Mouse (Mus musculus) intestine, embryonic 15.5 days (tissue): ENCODE results near the gene Rbm20. TPM values are rescaled to one million over a fixed set of nuclear protein-coding genes. Genes with fewer than 3 reads are reported as not detected.

Experiments used
- ATAC-seq: fragments of 200-750 bp; cut with Nextera tagmentation; 2 replicates; pipeline ENCODE4 v1.8.0; 2017; ENCODE audit warnings: moderate TSS enrichment, moderate library complexity
- H3K27ac ChIP-seq: fragments of 300-500 bp; sonication (generic); 2 replicates; pipeline ENCODE4 v1.5.1; 2015; ENCODE audit warnings: mild to moderate bottlenecking, inconsistent platforms
- H3K27me3 ChIP-seq: fragments of 300-500 bp; sonication (generic); replicated peaks from 2 replicates; pipeline ENCODE4 v1.6.1; 2015; ENCODE audit warnings: inconsistent platforms
- H3K36me3 ChIP-seq: fragments of 300-500 bp; sonication (generic); 2 replicates; pipeline ENCODE4 v1.6.1; 2015; ENCODE audit warnings: inconsistent platforms
- H3K4me1 ChIP-seq: fragments of 300-500 bp; sonication (generic); replicated peaks from 2 replicates; pipeline ENCODE4 v1.6.1; 2015; ENCODE audit warnings: inconsistent platforms
- H3K4me2 ChIP-seq: fragments of 300-500 bp; sonication (generic); replicated peaks from 2 replicates; pipeline ENCODE4 v1.6.1; 2015; ENCODE audit warnings: mild to moderate bottlenecking, inconsistent platforms
- H3K4me3 ChIP-seq: fragments of 300-500 bp; sonication (generic); replicated peaks from 2 replicates; pipeline ENCODE4 v1.5.1; 2015; ENCODE audit warnings: inconsistent platforms
- H3K9ac ChIP-seq: fragments of 300-500 bp; sonication (generic); 2 replicates; pipeline ENCODE4 v1.6.1; 2015; ENCODE audit warnings: inconsistent platforms
- H3K9me3 ChIP-seq: fragments of 300-500 bp; sonication (generic); 2 replicates; pipeline ENCODE4 v1.6.1; 2016; ENCODE audit warnings: inconsistent platforms
- WGBS: fragments of 180-500 bp; shearing (Covaris S2); methylation state at CpG from one replicate; pipeline ENCODE4 v1.1.7; 2015; 5-methylcytosine and 5-hydroxymethylcytosine counted together
- polyA plus RNA-seq: library from polyadenylated mRNA; unstranded; fragments of >200 nt; fragmentation: Nextera tagmentation; extraction: Ambion mirVana; gene quantifications from 2 replicates; pipeline ENCODE4 v1.2.1, GENCODE M21; 2015

The Rbm20 gene
- polyA plus RNA-seq, 1 experiment from 2014 or later: 0.77 TPM

DNA sequence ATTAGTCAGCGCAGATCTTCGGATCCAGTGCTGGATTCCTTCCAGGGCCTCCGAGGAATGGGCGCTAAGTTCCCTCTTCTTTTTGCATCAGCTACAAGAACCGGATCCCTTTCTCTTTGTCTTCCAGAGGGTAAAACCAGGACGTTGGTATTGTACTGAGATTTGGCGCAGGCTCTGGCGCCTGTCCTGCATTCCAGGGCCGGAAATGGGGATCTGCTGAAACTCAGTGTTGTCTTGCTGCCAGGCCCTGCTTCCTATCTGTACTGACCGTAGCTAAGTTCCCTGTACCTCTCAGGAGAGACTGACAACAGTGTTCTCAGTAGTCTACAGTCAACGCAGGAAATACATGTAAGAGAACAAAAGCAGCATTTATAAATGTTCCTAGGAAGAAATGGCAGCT lies 31.3 kb downstream of the Rbm20 start:
- no peaks in the 10 kb centered on the region for H3K27me3 ChIP-seq
- no peak overlapping the region for H3K27ac ChIP-seq
- H3K9ac ChIP-seq: no peak overlapping the region
- no peaks in the 10 kb centered on the region for H3K4me1 ChIP-seq
- H3K36me3 ChIP-seq: no peaks in the 10 kb centered on the region
- H3K4me3 ChIP-seq: no peak overlapping the region
- WGBS: 58% methylated on average over 11 of the region's 11 CpGs
- no peaks in the 10 kb centered on the region for H3K9me3 ChIP-seq
- no peak for ATAC-seq
- no peak overlapping the region for H3K4me2 ChIP-seq

DNA sequence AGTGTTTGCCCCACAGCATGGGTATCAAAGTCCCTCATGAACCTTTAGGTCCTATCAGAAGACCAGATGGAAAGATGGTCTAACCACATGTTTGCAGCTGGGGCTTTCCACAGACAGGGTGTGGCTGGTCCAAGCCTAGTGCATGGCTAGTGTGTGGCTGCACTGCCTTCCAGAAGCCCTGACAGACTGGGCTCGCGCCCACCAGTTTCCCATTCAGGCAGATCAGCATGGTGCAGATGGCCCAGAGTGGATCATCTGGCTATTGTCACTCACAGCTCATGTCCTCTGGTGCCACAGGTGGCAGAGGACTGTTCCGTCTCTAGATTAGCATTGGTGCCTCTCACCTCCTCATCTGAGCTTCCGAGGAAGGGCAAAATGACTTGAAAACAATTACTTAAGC lies 33.8 kb downstream of the Rbm20 start:
- Histone ChIP-seq H3K9me3 (no peaks in the 10 kb centered on the region), H3K9ac (no peak overlapping the region), H3K36me3 (no peaks in the 10 kb centered on the region), H3K27me3 (no peaks in the 10 kb centered on the region), H3K27ac (no peak overlapping the region), H3K4me1 (no peaks in the 10 kb centered on the region), H3K4me3 (no peak overlapping the region), H3K4me2 (no peak overlapping the region)
- WGBS: 57% methylated on average over 4 of the region's 4 CpGs
- ATAC-seq: no peak

DNA sequence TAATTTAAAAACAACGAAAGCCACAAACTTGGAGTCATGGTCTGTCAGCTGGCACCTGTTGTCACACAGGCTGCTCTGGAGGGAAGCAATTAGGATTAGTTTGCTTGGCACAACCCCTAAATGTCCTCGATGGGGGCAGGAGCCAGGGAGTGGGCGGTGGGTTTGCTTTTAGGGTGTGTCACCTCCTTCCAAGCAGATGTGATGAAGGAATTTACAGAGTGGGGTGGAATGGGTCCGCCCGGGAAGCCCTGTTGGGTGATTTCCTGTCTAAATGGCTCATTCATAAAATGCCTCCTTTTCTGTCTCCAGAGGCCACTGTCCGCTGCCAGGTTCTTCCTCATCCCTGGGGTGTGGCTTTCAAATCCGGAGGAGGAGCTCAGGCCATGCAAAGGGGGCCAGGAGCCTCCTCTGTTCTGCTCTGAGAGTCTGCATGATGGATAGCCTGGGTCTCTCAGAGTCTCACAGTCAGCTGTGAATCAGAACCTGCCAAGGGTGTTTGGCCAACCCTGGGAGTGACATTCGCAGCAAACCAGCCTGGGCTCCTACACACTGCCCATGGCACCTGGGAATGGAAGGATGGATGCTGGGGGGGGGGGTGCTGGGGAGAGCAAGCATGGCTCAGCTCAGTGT lies 34.3 kb downstream of the Rbm20 start:
- H3K9ac ChIP-seq: no peak overlapping the region
- ATAC-seq: no peak

DNA sequence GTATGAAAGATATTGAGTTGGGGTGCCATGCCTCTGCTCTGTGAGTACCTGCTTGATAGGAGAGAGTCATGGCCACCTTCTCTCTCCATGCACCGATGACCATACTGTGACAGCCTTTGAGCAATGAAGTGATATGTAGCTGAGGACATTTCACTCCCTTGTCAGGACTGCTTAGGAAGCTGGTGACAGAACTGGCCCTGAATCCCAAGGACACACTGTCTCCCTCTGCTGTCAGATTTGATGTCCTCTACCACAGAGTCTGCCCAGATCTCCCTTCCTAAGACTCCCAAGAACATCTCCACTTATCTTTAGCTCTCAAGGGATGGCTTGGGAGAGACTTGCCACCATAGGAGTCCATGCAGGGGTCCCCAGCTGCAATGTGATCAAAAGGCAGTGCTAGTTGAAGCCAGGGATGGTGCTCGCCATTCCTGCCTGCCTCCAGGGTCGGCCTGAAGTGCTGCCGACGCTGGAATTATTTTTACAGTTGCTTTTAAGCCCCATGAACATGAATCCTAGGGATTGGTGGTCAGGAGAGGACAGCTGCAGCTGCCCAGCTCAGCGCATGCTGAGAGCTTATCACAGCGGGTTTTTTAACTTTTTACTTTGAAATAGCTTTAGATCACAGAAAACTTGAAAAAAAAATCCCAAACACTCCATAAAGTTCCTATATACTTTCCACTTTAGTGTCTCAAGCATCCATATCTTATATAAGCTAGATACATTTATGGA lies 35.4 kb downstream of the Rbm20 start:
- no peaks in the 10 kb centered on the region for H3K36me3 ChIP-seq
- no peak overlapping the region for H3K4me2 ChIP-seq
- no peak overlapping the region for H3K4me3 ChIP-seq
- ATAC-seq: no peak
- 70% methylated on average over 7 of the region's 7 CpGs for WGBS
- H3K27me3 ChIP-seq: no peaks in the 10 kb centered on the region
- H3K27ac ChIP-seq: no peak overlapping the region
- H3K4me1 ChIP-seq: no peaks in the 10 kb centered on the region
- no peaks in the 10 kb centered on the region for H3K9me3 ChIP-seq
- no peak overlapping the region for H3K9ac ChIP-seq

More for the DNA sequence above, 34.3 kb downstream of the Rbm20 start:
- Histone ChIP-seq H3K4me2 (no peak overlapping the region), H3K9me3 (no peaks in the 10 kb centered on the region), H3K4me3 (no peak overlapping the region), H3K4me1 (no peaks in the 10 kb centered on the region), H3K27ac (no peak overlapping the region), H3K27me3 (no peaks in the 10 kb centered on the region), H3K36me3 (no peaks in the 10 kb centered on the region)
- WGBS: 20% methylated on average over 8 of the region's 8 CpGs

DNA sequence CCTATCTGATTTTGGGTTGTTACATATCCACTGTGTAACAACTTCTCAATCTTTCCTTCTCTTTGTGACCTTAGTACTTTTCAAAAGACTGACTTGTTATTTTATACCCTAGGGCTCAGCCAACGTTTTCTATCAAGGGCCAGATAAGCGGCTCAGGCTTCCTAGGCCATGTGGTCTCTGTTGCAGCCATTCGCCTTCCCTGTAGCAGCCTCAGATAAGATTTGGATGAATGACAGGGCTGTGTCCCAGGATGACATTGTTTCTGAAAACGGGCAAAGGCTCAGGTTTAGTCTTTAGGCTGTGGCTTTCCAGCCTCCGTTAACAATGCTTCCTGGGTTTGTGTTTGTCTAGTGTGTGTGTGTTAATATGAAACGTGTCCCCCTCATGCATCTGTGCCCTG lies 36.3 kb downstream of the Rbm20 start:
- Histone ChIP-seq H3K27ac (no peak overlapping the region), H3K36me3 (no peaks in the 10 kb centered on the region), H3K9ac (no peak overlapping the region), H3K4me3 (no peak overlapping the region), H3K9me3 (no peaks in the 10 kb centered on the region), H3K27me3 (no peaks in the 10 kb centered on the region), H3K4me2 (no peak overlapping the region), H3K4me1 (no peaks in the 10 kb centered on the region)
- WGBS: 63% methylated on average over 6 of the region's 6 CpGs
- ATAC-seq: no peak

DNA sequence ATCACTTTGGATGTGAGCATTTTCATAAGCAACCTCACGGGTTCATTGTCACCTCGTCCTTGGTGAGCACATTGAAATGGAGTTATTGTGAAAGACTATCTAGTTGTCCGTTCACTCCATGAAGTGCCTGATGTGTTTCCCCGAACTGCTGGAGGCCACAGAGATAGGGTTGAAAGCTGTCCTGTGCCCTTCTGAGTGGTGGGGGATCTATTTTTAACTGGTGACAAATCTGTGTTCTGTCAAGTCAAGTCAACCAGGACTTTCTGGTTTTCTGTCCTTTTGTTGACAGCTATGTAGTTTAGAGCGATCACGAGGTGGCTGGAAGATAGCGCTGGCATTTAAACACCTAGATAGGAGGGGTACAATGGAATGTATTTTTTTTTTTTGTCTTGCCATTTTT lies 39.4 kb downstream of the Rbm20 start:
- no peak overlapping the region for H3K4me3 ChIP-seq
- H3K9ac ChIP-seq: no peak overlapping the region
- H3K36me3 ChIP-seq: no peaks in the 10 kb centered on the region
- no peaks in the 10 kb centered on the region for H3K27me3 ChIP-seq
- no peaks in the 10 kb centered on the region for H3K4me1 ChIP-seq
- H3K4me2 ChIP-seq: no peak overlapping the region
- no peak overlapping the region for H3K27ac ChIP-seq
- no peak for ATAC-seq
- 77% methylated on average over 7 of the region's 7 CpGs for WGBS
- no peaks in the 10 kb centered on the region for H3K9me3 ChIP-seq

DNA sequence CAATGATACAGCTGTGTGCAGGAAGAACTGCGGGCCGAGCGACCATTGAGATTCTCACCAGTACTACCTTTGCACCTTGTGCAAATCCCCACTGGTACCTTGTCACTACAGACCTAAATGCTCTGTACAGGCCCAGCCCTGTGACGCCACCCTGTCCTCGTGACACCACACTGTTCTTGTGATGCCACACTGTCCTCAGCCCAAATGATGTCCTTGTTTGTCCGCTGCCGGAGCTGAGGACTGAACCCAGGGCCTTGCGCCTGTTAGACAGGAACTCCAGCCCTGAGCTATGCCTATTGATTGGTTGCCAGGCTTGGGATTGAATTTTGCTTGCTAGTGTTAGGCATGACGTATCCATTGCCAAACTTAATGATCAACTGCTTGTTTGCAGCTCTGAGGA lies 40.3 kb downstream of the Rbm20 start:
- H3K9ac ChIP-seq: no peak overlapping the region
- ATAC-seq: no peak
- 87% methylated on average over 9 of the region's 9 CpGs for WGBS
- H3K4me2 ChIP-seq: no peak overlapping the region
- H3K27ac ChIP-seq: no peak overlapping the region
- H3K27me3 ChIP-seq: no peaks in the 10 kb centered on the region
- H3K36me3 ChIP-seq: no peaks in the 10 kb centered on the region
- H3K9me3 ChIP-seq: no peaks in the 10 kb centered on the region
- no peak overlapping the region for H3K4me3 ChIP-seq
- H3K4me1 ChIP-seq: no peaks in the 10 kb centered on the region

DNA sequence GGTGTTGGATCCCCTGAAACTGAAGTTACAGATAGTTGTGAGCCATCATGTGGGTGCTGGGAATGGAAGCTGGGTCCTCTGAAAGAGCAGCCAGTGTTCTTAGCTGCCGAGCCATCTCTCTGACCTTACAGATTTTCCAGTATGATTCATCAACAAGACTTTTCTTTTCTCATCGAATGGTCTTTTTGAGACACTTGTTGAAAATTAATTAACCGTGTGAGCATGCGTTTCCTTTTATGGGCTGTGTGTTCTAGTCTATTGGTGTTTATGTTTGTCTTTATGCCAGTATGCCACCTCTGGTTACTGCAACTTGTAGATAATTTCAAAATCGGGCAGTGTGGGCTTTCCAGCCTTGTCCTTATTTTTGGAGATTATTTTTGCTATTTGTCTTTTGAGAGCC lies 45.1 kb downstream of the Rbm20 start:
- WGBS: 93% methylated on average over 5 of the region's 5 CpGs
- Histone ChIP-seq H3K27me3 (no peaks in the 10 kb centered on the region), H3K9ac (no peak overlapping the region), H3K4me1 (no peaks in the 10 kb centered on the region), H3K36me3 (no peaks in the 10 kb centered on the region), H3K4me2 (no peak overlapping the region), H3K4me3 (no peak overlapping the region), H3K9me3 (no peaks in the 10 kb centered on the region), H3K27ac (no peak overlapping the region)
- ATAC-seq: no peak

DNA sequence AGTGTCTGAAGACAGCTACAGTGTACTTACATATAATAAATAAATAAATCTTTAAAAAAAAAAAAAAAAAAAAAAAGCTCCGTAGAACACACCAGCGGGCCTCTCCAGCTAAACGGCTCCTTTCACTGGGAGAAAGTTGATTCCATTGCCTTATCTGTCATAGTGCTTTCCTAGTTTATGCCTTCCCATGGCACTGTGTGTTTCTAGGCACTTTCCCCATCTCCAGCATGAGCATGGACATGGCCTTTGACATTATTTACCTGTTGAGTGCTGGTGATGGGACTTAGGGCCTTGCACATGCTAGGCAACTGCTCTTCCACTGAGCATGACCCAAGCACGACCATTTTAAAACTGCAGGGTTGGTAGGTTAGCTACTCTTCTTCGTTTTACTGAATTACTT lies 46.9 kb downstream of the Rbm20 start:
- ATAC-seq: no peak
- Histone ChIP-seq H3K9me3 (no peaks in the 10 kb centered on the region), H3K4me2 (no peak overlapping the region), H3K4me3 (no peak overlapping the region), H3K9ac (no peak overlapping the region), H3K27ac (no peak overlapping the region), H3K36me3 (no peaks in the 10 kb centered on the region), H3K27me3 (no peaks in the 10 kb centered on the region), H3K4me1 (0 out of 2 replicates have a peak, but pooled peaks cover 3% of the 10 kb centered on the region)
- WGBS: 77% methylated on average over 5 of the region's 5 CpGs

DNA sequence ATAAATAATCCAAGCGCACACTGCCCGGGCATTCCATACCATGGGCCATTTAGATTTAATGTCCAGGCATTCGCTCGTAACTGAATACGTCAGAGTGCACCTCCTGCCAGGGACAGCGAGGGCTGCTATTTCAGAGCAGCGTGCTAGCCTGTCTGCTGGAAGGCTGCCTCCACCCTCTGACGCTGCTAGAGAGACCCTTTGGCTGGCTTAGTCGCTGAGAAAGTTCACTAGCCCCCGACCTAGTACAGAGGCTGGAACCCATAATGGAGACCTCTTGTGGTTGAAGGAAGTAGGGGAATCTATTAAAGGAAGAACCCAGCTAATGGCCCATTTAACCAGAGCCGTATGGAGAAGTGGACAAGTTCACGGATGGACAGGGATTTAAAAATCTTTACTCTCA lies 49.2 kb downstream of the Rbm20 start:
- 37% methylated on average over 12 of the region's 12 CpGs for WGBS
- Histone ChIP-seq H3K9ac (no peak overlapping the region), H3K4me3 (no peak overlapping the region)

DNA sequence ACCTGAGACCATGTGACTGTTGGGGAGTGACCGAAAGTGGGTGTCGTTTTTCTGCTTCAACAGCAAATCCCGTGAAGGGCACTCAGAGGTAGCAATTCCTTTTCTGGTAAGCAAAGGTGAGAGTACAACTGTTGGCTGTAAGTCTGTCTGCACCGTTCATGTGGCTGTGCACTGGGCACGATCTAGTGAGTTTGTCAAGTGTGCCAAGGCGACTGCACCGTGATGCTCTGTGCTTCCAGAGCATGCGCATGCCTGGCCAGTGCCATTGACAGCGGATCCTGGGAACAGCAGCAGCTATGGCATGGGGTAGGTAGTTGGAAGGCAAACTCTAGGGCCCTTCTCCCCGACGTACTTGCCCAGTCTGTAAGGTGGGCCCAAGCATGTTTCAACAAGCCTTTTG lies 49.6 kb downstream of the Rbm20 start:
- no peak overlapping the region for H3K4me2 ChIP-seq
- H3K36me3 ChIP-seq: no peaks in the 10 kb centered on the region
- no peaks in the 10 kb centered on the region for H3K9me3 ChIP-seq
- no peak overlapping the region for H3K9ac ChIP-seq
- no peak overlapping the region for H3K27ac ChIP-seq
- 77% methylated on average over 11 of the region's 11 CpGs for WGBS
- H3K4me3 ChIP-seq: no peak overlapping the region
- H3K4me1 ChIP-seq: 0 out of 2 replicates have a peak, but pooled peaks cover 3% of the 10 kb centered on the region
- H3K27me3 ChIP-seq: no peaks in the 10 kb centered on the region; the same call in 1 of the 2 replicates
- ATAC-seq: no peak

More for the DNA sequence above, 49.2 kb downstream of the Rbm20 start:
- 0 out of 2 replicates have a peak, but pooled peaks cover 3% of the 10 kb centered on the region for H3K4me1 ChIP-seq
- no peak overlapping the region for H3K27ac ChIP-seq
- no peak for ATAC-seq
- H3K27me3 ChIP-seq: no peaks in the 10 kb centered on the region; the same call in 1 of the 2 replicates
- H3K4me2 ChIP-seq: peak overlapping the region; percentile 36
- no peaks in the 10 kb centered on the region for H3K36me3 ChIP-seq
- H3K9me3 ChIP-seq: no peaks in the 10 kb centered on the region

DNA sequence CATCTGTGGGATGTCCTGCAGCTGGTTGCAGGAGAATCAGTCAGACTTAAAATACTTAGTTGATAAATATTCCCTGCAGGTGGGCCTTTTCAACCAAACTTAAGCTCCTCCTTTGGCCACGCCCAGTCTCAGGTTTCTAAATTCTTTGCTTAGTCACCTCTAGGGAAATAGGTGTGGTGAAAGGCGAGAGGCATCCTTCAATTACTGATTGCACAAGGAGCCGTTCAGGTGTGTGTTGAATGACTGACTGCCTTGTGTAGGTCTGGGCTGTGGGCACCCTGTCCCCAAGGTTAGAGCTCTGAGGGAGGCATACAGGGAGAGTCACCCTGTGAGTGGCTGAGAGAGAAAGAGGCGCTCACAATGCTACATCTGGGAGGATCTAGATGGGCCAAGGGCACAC lies 50.2 kb downstream of the Rbm20 start:
- Histone ChIP-seq H3K9ac (no peak overlapping the region), H3K27me3 (no peaks in the 10 kb centered on the region; the same call in 1 of the 2 replicates), H3K4me1 (0 out of 2 replicates have a peak, but pooled peaks cover 3% of the 10 kb centered on the region), H3K4me3 (no peak overlapping the region), H3K36me3 (no peaks in the 10 kb centered on the region), H3K27ac (no peak overlapping the region), H3K4me2 (no peak overlapping the region), H3K9me3 (no peaks in the 10 kb centered on the region)
- 55% methylated on average over 4 of the region's 4 CpGs for WGBS
- peak; percentile 71 for ATAC-seq
